Mouse (Mus musculus): ENCODE measurements around the gene Krtcap2.

Krtcap2 gene

GRCm38 (mm10) chr3:89282291-89282643, 36.5 kb downstream of the Krtcap2 start:
- DNase-seq = no peak

DNA sequence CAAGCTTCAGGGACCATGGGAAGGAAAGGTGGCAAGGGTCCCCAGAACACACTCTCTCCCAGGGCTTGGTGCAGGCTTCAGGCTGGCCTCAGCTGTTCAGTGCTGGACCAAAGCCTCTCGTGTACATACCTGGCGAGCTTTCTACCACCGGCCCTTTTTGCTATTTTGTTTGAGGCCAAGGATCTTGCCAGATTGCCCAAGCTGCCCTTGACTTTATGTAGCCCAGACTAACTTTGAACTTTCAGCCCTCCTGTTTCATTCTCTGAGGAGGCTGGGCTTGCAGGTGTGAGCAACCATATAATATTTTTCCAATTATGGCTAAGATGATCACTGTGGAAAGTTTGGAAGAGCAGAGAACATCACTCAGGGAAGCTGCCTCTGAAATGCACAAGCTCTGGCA, 38.5 kb downstream of the Krtcap2 start:
- no peak for DNase-seq

- DNase-seq = no peak
These were observed 39.8 kb downstream of the Krtcap2 start for GRCm38 (mm10) chr3:89285526-89285925.

DNA sequence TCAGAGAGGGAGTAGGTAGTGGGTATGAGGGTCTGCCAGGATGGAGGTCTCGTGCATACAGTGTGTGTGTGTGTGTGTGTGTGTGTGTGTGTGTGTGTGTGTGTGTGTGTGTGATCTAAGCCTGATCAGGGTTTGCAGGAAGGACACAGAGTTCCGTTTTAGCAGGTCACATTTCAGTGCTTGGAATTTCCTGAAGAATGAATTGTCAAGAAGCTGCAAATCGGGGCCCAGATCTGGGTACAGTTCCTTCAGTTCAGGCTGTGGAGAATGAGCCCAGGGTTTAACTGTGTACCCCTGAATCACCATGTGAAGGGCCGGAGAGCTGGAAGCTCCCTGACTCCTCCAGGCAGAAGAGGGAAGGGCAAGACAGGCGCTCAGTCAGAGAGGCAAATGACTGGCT, 41.5 kb downstream of the Krtcap2 start:
- DNase-seq = no peak

DNA sequence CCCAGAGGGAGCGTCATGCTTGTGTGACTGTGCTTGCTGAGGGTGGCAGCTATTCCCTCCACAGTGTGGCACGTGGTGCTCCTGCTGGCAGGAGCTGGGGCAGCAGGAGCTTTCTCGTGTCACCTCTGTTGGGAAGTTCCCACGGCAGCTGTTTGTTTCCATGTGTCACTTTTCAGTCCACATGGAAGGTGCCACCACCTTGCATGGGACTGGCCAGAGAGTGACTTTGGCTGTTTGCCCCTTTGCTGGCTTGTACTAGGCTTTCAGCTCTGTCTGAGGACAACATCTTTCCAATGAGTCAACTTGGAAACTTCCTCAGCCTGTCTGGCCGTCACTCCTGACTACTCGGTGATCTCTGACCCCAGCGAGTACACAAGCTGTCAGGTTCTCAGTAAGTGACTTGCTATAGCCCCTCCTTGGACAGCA, 42.8 kb downstream of the Krtcap2 start:
- DNase-seq = no peak

DNA sequence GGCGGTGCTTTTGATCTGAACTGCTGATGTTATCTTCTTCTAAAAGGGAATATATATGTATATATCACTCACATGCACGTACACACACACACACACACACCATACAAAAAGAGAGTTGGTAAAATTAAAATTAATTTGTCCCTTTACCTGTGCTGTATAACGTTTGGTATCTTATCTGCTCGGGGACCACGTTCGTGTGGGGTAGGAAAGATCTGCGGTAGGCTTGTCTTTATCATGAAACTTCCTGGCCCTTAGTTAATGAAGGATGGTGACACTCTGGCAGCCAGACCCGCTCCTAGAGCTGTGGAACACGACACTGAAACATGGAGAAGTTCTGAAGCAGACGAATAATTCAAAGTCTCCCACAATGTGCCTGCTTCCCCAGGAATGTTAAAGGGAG, 46.1 kb downstream of the Krtcap2 start:
- DNase-seq = no peak

DNA sequence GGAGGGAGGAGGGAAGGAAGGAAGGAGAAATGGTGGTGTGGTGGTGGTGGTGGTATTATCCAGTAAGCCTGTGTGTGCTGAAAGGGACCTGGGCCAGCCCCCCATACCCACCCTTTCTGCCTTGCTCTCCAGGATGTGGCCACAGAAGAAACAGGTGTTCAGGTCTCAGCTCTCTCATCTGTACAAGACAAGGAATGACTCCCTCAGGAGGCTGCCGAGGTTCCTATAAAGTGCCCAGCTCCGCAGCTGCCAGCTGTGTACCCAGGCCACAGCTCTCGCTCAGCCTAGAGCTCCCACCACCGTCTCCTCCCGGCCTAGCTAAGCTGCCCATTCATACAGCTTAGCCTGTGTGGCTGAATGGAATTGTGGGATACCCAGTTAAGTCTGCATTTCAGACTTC, 46.5 kb downstream of the Krtcap2 start:
- no peak for DNase-seq

DNA sequence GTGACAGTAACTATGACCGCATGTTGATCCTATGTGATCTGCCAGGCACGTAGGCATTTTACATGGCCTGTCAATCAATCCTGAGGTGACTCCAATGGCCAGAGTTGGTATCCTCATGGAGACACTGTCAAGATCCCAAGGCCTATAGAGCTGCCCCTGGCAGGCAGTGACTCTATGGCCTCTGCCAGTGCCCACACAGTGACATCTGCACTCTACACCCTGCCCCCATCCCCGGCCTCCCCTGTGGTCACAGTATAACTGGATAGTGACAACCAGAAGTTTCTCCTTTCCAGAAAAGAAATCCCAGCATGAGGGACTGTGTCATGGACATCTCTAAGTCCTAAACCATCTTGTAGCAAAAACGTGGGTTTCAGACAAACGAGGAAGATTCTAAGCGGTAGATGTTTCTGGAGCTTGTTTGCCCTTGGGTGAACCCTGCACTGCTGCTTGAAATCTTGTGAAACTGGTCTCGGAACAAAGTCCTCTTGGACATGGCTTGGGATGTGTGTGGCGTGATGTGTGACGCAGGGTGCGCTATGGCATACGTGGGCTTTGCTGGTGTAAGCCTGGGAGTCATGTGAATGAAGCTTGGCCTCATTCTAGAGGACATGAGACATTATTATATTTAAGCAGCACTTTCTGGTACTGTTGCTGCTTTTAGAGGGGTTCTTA, 47.6 kb downstream of the Krtcap2 start:
- DNase-seq = no peak

- no peak for DNase-seq
These were observed 48.4 kb downstream of the Krtcap2 start for GRCm38 (mm10) chr3:89294195-89294594.

DNA sequence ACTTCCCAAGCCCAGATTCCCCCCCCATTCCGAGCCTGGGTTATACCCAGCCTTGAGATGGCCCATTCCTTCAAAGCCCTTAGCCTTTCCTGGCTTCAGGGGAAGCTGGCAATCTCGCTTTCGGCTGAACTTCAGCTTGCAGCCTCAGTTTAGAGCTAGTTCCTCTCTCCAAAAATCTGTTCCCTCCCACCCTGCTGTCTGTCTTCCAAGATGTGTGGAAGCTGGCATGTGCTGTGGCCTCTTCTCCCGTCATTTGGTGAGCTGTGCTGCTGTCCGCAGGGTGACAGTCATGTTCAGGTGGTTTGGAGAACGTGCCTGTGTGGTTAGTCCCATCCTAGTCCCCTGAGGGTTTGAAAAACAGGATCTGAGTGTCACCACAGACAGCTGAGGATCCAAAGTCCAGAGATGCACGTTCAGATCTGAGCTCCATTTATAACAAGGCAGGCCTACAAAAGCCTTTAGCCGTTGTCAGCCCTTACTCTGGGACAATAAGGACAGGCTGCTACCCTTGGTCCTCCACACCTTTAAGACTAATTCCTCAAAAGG, 50.0 kb downstream of the Krtcap2 start:
- DNase-seq = no peak

- no peak for DNase-seq
These were observed 51.1 kb downstream of the Krtcap2 start for GRCm38 (mm10) chr3:89296761-89297396.

GRCm38 (mm10) chr3:89298908-89299307, 53.1 kb downstream of the Krtcap2 start:
- DNase-seq = no peak

GRCm38 (mm10) chr3:89299499-89299898, 53.7 kb downstream of the Krtcap2 start:
- DNase-seq = no peak

Data from cerebellum, adult 11-12 months (tissue).